Mouse (Mus musculus): ENCODE measurements around the gene Ppp1r3f. TPM values are rescaled to one million over a fixed set of nuclear protein-coding genes. Genes with fewer than 3 reads are reported as not detected.

The Ppp1r3f gene
- polyA plus RNA-seq (2012; ENCODE audit: low replicate concordance), result 0.91 and 1.7 TPM in 2 replicates

DNA sequence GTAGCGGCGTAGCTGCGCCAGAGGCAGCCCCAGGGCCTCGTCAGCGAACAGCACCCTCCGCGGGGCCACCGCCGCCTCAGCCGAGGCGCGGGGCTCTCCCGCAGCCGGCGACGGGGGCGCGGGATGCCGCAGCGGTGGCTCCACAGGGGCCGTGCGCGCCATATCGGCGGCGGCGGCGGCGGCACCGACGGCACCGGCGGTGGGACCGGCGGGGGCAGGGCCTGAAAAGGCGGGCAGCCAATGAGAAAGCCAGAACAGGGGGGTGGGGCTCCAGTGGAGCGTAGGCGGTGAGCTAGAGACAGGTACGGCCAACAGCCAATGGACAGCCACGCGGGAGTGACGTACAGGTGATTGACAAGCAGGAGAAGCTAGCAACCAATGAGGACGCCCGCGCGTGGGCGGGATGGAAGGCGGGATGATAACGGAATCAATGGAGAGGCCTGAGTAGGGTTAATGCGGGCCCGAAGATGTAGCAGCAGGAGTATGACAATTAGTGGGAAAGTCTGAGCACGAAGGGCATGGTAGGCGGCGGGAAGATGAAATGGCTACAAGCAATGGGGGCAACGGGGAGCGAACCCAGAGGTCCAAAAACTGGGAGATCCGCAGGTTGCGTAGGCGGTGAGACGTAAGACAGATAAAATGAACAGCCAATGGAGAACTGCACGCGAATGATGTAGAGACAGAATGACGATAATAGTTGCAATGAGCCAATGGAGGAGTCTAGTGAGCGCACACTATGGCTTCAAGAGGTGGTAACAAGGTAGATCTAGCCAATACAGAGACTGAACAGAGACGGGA, at the start of gene Ppp1r3f:
Gene Ppp1r3f (minus strand): TSS at position 197 of the 798 bp plus-strand sequence.

DNA sequence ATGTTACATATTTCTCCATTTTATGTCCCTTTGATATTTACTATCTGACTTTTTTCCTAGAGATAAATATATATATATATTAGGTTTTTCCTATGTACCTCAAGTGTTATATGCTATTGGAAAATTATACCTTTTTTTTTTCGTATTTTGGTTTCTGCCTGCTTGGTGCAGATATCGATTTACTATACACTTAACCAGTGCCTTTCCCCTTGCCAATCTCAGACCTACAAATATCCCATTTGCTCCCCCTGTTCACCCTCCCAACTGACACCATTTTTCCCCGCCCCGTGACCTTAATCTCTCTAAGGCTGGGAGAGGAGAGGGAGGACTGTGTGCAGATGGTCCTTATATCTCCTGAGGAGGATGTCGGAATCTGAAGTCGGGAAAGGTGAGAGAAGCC, 32.7 kb upstream of the Ppp1r3f start, which contains the start of gene Cacna1f:
Gene Cacna1f (plus strand): TSS at position 301 of the 400 bp plus-strand sequence.

DNA sequence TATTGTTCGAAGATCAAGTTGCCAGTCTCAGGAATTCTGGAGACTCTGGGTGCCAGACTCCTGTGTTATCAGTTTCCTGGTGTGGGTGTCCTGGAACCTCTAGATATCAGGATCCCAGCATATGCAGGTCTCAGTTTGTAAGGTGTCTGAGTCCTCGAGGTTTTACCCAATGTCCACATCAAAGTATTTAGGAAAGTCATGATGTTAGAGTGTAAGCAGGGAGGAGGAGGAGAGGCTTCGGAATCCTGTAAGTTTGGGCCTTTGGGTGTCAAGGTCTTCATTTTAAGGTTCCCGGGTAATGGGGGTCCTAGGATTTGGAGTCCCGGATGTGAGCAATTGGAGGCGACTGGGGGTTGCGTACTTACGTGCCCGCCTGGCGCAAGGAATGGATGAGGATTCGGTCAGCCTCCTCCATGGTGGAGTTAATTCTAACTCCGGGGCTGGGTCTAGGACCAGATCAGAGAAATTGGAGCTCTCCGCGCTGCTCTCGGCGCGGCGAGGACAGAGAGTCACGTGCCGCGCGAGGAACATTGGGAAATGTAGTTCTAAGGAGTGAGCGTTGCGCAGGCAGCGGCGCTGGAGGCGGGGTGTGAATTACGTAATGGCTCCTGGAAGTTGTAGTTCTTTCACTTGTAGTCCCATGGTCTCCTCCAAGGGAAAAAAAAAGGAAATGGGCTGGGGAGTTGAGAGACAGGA, 30.9 kb upstream of the Ppp1r3f start, which contains the start of gene Ccdc22:
Gene Ccdc22 (minus strand): TSS at position 639 of the 696 bp plus-strand sequence.

DNA sequence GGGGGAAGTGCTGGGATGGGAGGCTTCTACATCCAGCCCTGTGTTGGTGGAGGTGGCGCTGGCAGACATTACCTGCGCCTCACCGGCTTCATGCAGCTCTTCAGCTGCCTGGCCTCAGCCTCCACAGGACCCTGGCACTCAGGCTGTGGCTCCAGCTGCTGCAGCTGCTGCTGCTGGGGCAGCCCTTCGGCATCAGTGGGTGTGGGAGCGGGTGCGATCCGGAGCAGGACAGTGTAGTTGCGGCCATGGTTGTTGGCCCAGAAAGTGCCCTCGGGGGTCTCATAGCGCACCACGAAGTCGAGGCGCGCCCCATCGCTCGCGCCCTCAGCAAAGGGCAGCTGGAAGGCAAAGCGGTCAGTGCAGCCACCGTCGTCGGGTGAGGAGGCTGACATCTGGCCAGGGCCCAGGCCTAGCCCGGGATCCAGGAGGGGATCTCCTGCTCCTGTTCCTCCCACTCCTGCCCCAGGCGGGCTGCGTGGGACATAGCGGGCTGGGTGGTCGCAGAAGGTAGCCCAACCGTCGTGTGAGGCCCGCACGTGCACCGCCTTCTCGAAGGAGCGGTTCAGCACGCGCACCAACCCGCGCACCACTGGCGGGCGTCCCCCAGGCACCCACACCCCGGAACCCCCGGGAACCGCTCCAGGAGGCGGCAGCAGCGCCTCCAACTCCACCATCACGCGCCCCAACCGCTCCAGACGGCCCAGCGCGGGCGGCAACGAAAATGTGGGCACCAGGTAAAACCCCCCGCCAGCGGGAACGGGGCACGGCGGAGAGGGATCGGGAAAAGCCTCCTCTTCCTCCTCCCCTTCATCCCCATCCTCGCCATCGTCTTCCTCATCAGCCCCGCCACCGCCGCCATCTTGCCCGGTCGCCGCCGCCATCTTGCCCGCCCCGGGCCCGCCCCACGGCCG, 652 bp downstream of the Ppp1r3f start, which contains the start of gene Foxp3:
Gene Foxp3 (plus strand): TSS at position 469 of the 911 bp plus-strand sequence.

Other genes with a start within 250 kb of the Ppp1r3f start
- gene Usp27x, start 198.5 kb downstream of the Ppp1r3f start, polyA plus RNA-seq (2012; ENCODE audit: low replicate concordance), result 0.07 and 0.34 TPM in 2 replicates
- gene Foxp3, start 639 bp downstream of the Ppp1r3f start, polyA plus RNA-seq (2012; ENCODE audit: low replicate concordance), result 15.3 and 26.7 TPM in 2 replicates
- 25.1 and 54.6 TPM in 2 replicates for gene Ccdc22, start 31.2 kb upstream of the Ppp1r3f start, polyA plus RNA-seq (2012; ENCODE audit: low replicate concordance)
- 0.05 TPM in 1 of 2 replicates, not detected in the other for gene Cacna1f, start 32.8 kb upstream of the Ppp1r3f start, polyA plus RNA-seq (2012; ENCODE audit: low replicate concordance)
- 0.72 and 1.1 TPM in 2 replicates for gene Syp, start 64.2 kb upstream of the Ppp1r3f start, polyA plus RNA-seq (2012; ENCODE audit: low replicate concordance)
- gene Prickle3, start 83.0 kb upstream of the Ppp1r3f start, polyA plus RNA-seq (2012; ENCODE audit: low replicate concordance), result 10.3 and 16.1 TPM in 2 replicates
- 27.4 and 44.2 TPM in 2 replicates for gene Plp2, start 97.1 kb upstream of the Ppp1r3f start, polyA plus RNA-seq (2012; ENCODE audit: low replicate concordance)
- not detected in 2 replicates for gene Magix, start 107.0 kb upstream of the Ppp1r3f start, polyA plus RNA-seq (2012; ENCODE audit: low replicate concordance)
- 1.3 and 5.0 TPM in 2 replicates for gene Gpkow, start 122.8 kb upstream of the Ppp1r3f start, polyA plus RNA-seq (2012; ENCODE audit: low replicate concordance)
- 6.8 and 9.2 TPM in 2 replicates for gene Wdr45, start 140.1 kb upstream of the Ppp1r3f start, polyA plus RNA-seq (2012; ENCODE audit: low replicate concordance)
- gene Gm45208, start 148.0 kb upstream of the Ppp1r3f start, polyA plus RNA-seq (2012; ENCODE audit: low replicate concordance), result 2.4 and 4.0 TPM in 2 replicates
- gene Praf2, start 154.2 kb upstream of the Ppp1r3f start, polyA plus RNA-seq (2012; ENCODE audit: low replicate concordance), result 10.4 and 37.4 TPM in 2 replicates
- 6.0 and 7.0 TPM in 2 replicates for gene Ccdc120, start 176.6 kb upstream of the Ppp1r3f start, polyA plus RNA-seq (2012; ENCODE audit: low replicate concordance)
- 27.7 and 78.0 TPM in 2 replicates for gene Tfe3, start 188.3 kb upstream of the Ppp1r3f start, polyA plus RNA-seq (2012; ENCODE audit: low replicate concordance)
- 24.0 and 30.6 TPM in 2 replicates for gene Gripap1, start 215.5 kb upstream of the Ppp1r3f start, polyA plus RNA-seq (2012; ENCODE audit: low replicate concordance)
- gene Kcnd1, start 248.0 kb upstream of the Ppp1r3f start, polyA plus RNA-seq (2012; ENCODE audit: low replicate concordance), result 0.39 and 1.3 TPM in 2 replicates